Mouse (Mus musculus) myocyte (in vitro differentiated cells): ENCODE results near the gene Slc26a6. TPM values are rescaled to one million over a fixed set of nuclear protein-coding genes. Genes with fewer than 3 reads are reported as not detected.

Experiments used
- H3K27me3 ChIP-seq: one replicate; pipeline ENCODE4 v1.6.1; 2011; ENCODE audit not compliant: control insufficient read depth, insufficient read depth, insufficient read length
- H3K36me3 ChIP-seq: one replicate; pipeline ENCODE4 v1.6.1; 2011; ENCODE audit not compliant: control insufficient read depth, insufficient read depth
- H3K4me2 ChIP-seq: one replicate; pipeline ENCODE4 v1.6.1; 2011; ENCODE audit warnings: low read depth, control low read depth
- H3K4me3 ChIP-seq: one replicate; pipeline ENCODE4 v1.5.1; 2011; ENCODE audit warnings: mild to moderate bottlenecking, control low read depth, moderate library complexity
- H3K79me2 ChIP-seq: one replicate; pipeline ENCODE4 v1.6.1; 2011; ENCODE audit not compliant: control insufficient read depth, insufficient read depth
- H3ac ChIP-seq: one replicate; pipeline ENCODE4 v1.6.1; 2011; ENCODE audit not compliant: control insufficient read depth, insufficient read length
- CEBPB ChIP-seq: IDR thresholded peaks from 2 replicates; pipeline ENCODE4 v1.6.1; 2011; ENCODE audit warnings: mild to moderate bottlenecking, moderate library complexity; ENCODE audit not compliant: poor library complexity, insufficient read depth, severe bottlenecking
- E2F4 ChIP-seq: IDR thresholded peaks from one replicate; pipeline ENCODE4 v1.6.1; 2011; ENCODE audit warnings: mild to moderate bottlenecking, control low read depth, moderate library complexity; ENCODE audit not compliant: insufficient read depth
- MAX ChIP-seq: IDR thresholded peaks from one replicate; pipeline ENCODE4 v1.6.1; 2011; ENCODE audit warnings: low read depth, mild to moderate bottlenecking, control low read depth
- MYOD1 ChIP-seq, 3 experiments: IDR thresholded peaks; one replicate each; pipeline ENCODE4 v1.6.1; 2011; ENCODE audit warnings: control low read depth in 2 of 3, low read depth in 2 of 3, mild to moderate bottlenecking in 2 of 3, moderate library complexity in 1 of 3; ENCODE audit not compliant: insufficient read length in 2 of 3, control insufficient read depth in 1 of 3
- MYOG ChIP-seq, 3 experiments: IDR thresholded peaks; one replicate each; pipeline ENCODE4 v1.6.1; 2011; ENCODE audit warnings: control low read depth in 2 of 3, low read depth in 2 of 3, mild to moderate bottlenecking in 2 of 3; ENCODE audit not compliant: insufficient read length in 2 of 3, control insufficient read depth in 1 of 3, insufficient read depth in 1 of 3
- POLR2A ChIP-seq: IDR thresholded peaks from one replicate; pipeline ENCODE4 v1.6.1; 2011; ENCODE audit warnings: low read depth, mild to moderate bottlenecking, control low read depth, moderate library complexity; ENCODE audit not compliant: insufficient read length
- POLR2AphosphoS2 ChIP-seq: IDR thresholded peaks from one replicate; pipeline ENCODE4 v1.6.1; 2011; ENCODE audit warnings: low read depth, control low read depth; ENCODE audit not compliant: insufficient read length
- REST ChIP-seq: IDR thresholded peaks from one replicate; pipeline ENCODE4 v1.6.1; 2011; ENCODE audit warnings: mild to moderate bottlenecking, control low read depth, moderate library complexity; ENCODE audit not compliant: insufficient read depth, insufficient read length
- SRF ChIP-seq: IDR thresholded peaks from one replicate; pipeline ENCODE4 v1.6.1; 2011; ENCODE audit warnings: low read depth; ENCODE audit not compliant: control insufficient read depth, insufficient read length
- TCF12 ChIP-seq: IDR thresholded peaks from one replicate; pipeline ENCODE4 v1.6.1; 2011; ENCODE audit warnings: mild to moderate bottlenecking, control low read depth; ENCODE audit not compliant: poor library complexity, insufficient read depth, severe bottlenecking
- TCF3 ChIP-seq: IDR thresholded peaks from one replicate; pipeline ENCODE4 v1.6.1; 2011; ENCODE audit warnings: low read depth, control low read depth; ENCODE audit not compliant: insufficient read length
- USF1 ChIP-seq: IDR thresholded peaks from one replicate; pipeline ENCODE4 v1.6.1; 2011; ENCODE audit warnings: low read depth, mild to moderate bottlenecking, control low read depth, moderate library complexity
- polyA plus RNA-seq: library from polyadenylated mRNA; unstranded; fragments of >200 nt; fragmentation: generic; extraction: Trizol; gene quantifications from one replicate; pipeline ENCODE4 v1.2.1, GENCODE M21; 2012; ENCODE audit warnings: missing spikeins

Slc26a6 gene
- polyA plus RNA-seq, 1 experiment, result 18.8 TPM

DNA sequence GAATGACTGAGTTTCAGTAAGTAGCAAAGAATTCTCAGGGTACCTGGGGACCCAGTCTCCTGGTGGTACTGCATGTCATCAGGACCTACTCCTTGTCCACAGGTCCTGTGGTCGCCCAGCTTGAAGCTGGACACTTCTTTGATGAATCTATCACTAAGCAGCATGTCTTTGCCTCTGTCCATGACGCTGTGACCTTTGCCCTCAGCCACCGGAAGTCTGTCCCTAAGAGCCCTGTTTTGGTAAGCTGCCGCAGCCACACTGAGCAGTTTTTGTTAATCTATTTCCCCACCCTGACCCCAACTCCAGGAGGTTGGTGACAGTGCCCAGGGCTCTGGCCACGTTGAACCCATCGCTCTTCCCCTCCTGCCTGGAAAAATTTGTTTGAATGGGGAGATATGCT is 59.2 kb downstream of the Slc26a6 start:
- H3ac ChIP-seq, result no peak overlapping the region
- TF ChIP-seq MYOG (IDR thresholded peaks at IDR 0.05; ENCODE audit: control insufficient read depth in 1 of 3, insufficient read depth in 1 of 3, insufficient read length in 2 of 3, low read depth in 2 of 3), result no peak
- no peak for TF ChIP-seq E2F4
- no peak for TF ChIP-seq POLR2A
- no peak for TF ChIP-seq POLR2AphosphoS2
- no peak for TF ChIP-seq USF1
- TF ChIP-seq MYOD1 (IDR thresholded peaks at IDR 0.05; ENCODE audit: control insufficient read depth in 1 of 3, insufficient read length in 2 of 3, low read depth in 2 of 3), result no peak
- TF ChIP-seq SRF, result no peak
- no peak for TF ChIP-seq CEBPB
- TF ChIP-seq REST, result no peak
- no peak overlapping the region for H3K4me3 ChIP-seq
- peaks cover 7% of the 10 kb centered on the region for H3K27me3 ChIP-seq
- H3K36me3 ChIP-seq, result no peaks in the 10 kb centered on the region
- H3K4me2 ChIP-seq, result no peak overlapping the region
- no peaks in the 10 kb centered on the region for H3K79me2 ChIP-seq

DNA sequence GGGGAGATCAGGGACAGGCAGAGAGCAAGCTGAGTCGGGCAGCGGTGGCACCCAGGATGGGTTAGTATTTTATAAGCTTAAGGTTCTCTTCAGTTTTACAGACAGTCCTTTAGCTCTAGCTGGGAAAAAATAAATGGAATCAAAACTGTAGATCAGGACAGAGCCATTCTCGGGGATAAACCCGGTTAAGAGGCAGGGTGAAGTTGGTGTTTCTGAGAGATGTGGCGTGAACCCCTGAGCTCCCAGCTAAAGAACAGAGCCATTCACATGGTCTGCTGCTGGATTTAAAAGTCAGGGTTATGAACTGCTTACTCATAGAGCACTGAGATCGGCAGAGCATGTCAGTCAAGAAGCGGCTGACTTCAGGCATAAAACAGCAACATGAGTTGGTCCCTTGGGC is 60.1 kb downstream of the Slc26a6 start:
- no peak for TF ChIP-seq POLR2AphosphoS2
- TF ChIP-seq E2F4, result no peak
- no peak for TF ChIP-seq MYOG (IDR thresholded peaks at IDR 0.05; ENCODE audit: control insufficient read depth in 1 of 3, insufficient read depth in 1 of 3, insufficient read length in 2 of 3, low read depth in 2 of 3)
- TF ChIP-seq SRF, result no peak
- TF ChIP-seq MAX, result no peak
- no peak for TF ChIP-seq MYOD1 (IDR thresholded peaks at IDR 0.05; ENCODE audit: control insufficient read depth in 1 of 3, insufficient read length in 2 of 3, low read depth in 2 of 3)
- no peak for TF ChIP-seq USF1
- no peak for TF ChIP-seq POLR2A
- TF ChIP-seq TCF3, result no peak
- no peak for TF ChIP-seq REST
- no peak for TF ChIP-seq CEBPB
- no peak for TF ChIP-seq TCF12
- H3K79me2 ChIP-seq, result no peaks in the 10 kb centered on the region
- H3K36me3 ChIP-seq, result no peaks in the 10 kb centered on the region
- peaks cover 15% of the 10 kb centered on the region for H3K27me3 ChIP-seq
- no peak overlapping the region for H3ac ChIP-seq
- H3K4me3 ChIP-seq, result no peak overlapping the region
- H3K4me2 ChIP-seq, result no peak overlapping the region

DNA sequence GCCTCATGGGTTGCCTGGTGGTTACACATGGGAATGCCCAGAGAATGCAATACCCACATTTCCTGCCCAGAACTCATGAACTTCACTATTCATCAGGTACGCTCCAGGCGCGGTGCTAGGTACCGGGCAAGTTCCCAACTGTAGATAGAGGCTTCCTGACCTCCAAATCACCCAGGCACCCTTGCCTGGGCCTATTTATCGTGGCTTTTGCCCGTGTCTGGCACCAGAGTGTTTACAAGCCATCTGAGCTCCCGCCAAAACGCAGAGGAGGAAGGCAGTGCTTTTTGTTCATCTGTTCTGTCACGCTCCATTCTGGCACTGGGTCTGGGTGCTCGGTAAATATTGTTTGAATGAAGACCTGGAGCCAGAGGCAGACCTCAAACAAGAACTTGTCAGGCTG is 60.5 kb downstream of the Slc26a6 start:
- Histone ChIP-seq H3K79me2 (no peaks in the 10 kb centered on the region), H3ac (no peak overlapping the region), H3K27me3 (peaks cover 16% of the 10 kb centered on the region), H3K4me2 (no peak overlapping the region), H3K4me3 (no peak overlapping the region), H3K36me3 (no peaks in the 10 kb centered on the region)
- TF ChIP-seq MAX (no peak), MYOG (IDR thresholded peaks at IDR 0.05; ENCODE audit: control insufficient read depth in 1 of 3, insufficient read depth in 1 of 3, insufficient read length in 2 of 3, low read depth in 2 of 3) (no peak), TCF3 (no peak), MYOD1 (IDR thresholded peaks at IDR 0.05; ENCODE audit: control insufficient read depth in 1 of 3, insufficient read length in 2 of 3, low read depth in 2 of 3) (no peak), SRF (no peak), CEBPB (no peak), USF1 (no peak), POLR2A (no peak)

DNA sequence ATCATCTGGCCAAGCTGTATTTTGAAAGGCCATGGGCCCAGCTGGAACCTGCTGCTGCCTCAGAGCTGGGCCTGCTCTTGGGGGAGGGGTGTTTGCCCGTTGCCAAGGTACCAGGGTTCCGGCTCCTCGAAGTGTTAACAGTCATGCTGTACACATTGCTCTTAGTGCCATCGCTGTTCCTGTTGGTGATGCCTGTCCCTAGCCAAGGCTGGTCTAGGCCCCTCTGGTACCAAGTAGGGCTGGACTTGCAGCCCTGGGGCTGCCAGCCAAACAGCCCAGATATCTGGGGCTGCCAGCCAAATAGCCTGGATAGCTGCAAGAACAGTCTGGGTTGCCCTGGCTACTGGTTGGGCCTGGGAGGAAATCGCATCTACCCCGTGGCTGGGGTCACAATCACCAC is 61.4 kb downstream of the Slc26a6 start, which contains the start of gene Tmem89:
Gene Tmem89 (plus strand): TSS at position 129 of the 400 bp plus-strand sequence.
- TF ChIP-seq POLR2A (no peak), SRF (no peak), REST (no peak), USF1 (no peak), E2F4 (no peak), TCF12 (no peak), TCF3 (no peak), MYOG (IDR thresholded peaks at IDR 0.05; ENCODE audit: control insufficient read depth in 1 of 3, insufficient read depth in 1 of 3, insufficient read length in 2 of 3, low read depth in 2 of 3) (no peak), MYOD1 (IDR thresholded peaks at IDR 0.05; ENCODE audit: control insufficient read depth in 1 of 3, insufficient read length in 2 of 3, low read depth in 2 of 3) (no peak), MAX (no peak), CEBPB (no peak), POLR2AphosphoS2 (no peak)

More for the DNA sequence above, 61.4 kb downstream of the Slc26a6 start, which contains the start of gene Tmem89:
- H3K4me2 ChIP-seq, result no peak within 1 kb of the TSS
- H3ac ChIP-seq, result no peak within 1 kb of the TSS
- H3K79me2 ChIP-seq, result no peaks in the 10 kb centered on the region
- H3K4me3 ChIP-seq, result no peak within 1 kb of the TSS
- no peaks in the 10 kb centered on the region for H3K36me3 ChIP-seq
- H3K27me3 ChIP-seq, result peaks cover 24% of the 10 kb centered on the region
